Mouse (Mus musculus) ES-Bruce4 (cell line): ENCODE data around the gene Ntn3. TPM values are rescaled to one million over a fixed set of nuclear protein-coding genes. Genes with fewer than 3 reads are reported as not detected.

Source experiments
- H3K27ac ChIP-seq: 2 replicates; pipeline ENCODE4 v1.5.1; 2012; ENCODE audit warnings: low read length, inconsistent platforms; ENCODE audit not compliant: insufficient read depth
- H3K27me3 ChIP-seq: 2 replicates; pipeline ENCODE4 v1.6.1; 2012; ENCODE audit warnings: mild to moderate bottlenecking, low read length, inconsistent platforms; ENCODE audit not compliant: control insufficient read depth, poor library complexity, insufficient read depth, severe bottlenecking
- H3K36me3 ChIP-seq: 2 replicates; pipeline ENCODE4 v1.6.1; 2012; ENCODE audit warnings: inconsistent platforms, mild to moderate bottlenecking, low read length, moderate library complexity; ENCODE audit not compliant: control insufficient read depth, poor library complexity, insufficient read depth, severe bottlenecking
- H3K4me1 ChIP-seq: one replicate; pipeline ENCODE4 v1.8.1; 2011; ENCODE audit warnings: low read length; ENCODE audit not compliant: control insufficient read depth, insufficient read depth
- H3K4me3 ChIP-seq: 2 replicates; pipeline ENCODE4 v1.5.1; 2011; ENCODE audit warnings: low read depth, mild to moderate bottlenecking, low read length
- H3K9ac ChIP-seq: 2 replicates; pipeline ENCODE4 v1.6.1; 2012; ENCODE audit warnings: low read depth, mild to moderate bottlenecking, inconsistent platforms; ENCODE audit not compliant: poor library complexity, severe bottlenecking
- H3K9me3 ChIP-seq: replicated peaks from 2 replicates; pipeline ENCODE4 v1.6.1; 2012; ENCODE audit warnings: mild to moderate bottlenecking, low read length, inconsistent platforms; ENCODE audit not compliant: control insufficient read depth, poor library complexity, insufficient read depth, severe bottlenecking
- CTCF ChIP-seq: IDR thresholded peaks from one replicate; pipeline ENCODE4 v1.8.1; 2011; ENCODE audit warnings: low read depth, low read length
- EP300 ChIP-seq: IDR thresholded peaks from 2 replicates; pipeline ENCODE4 v1.6.1; 2011; ENCODE audit warnings: low read depth, low read length; ENCODE audit not compliant: insufficient read depth
- POLR2A ChIP-seq: IDR thresholded peaks from one replicate; pipeline ENCODE4 v1.8.1; 2011; ENCODE audit warnings: low read length; ENCODE audit not compliant: insufficient read depth
- polyA plus RNA-seq: library from polyadenylated mRNA; stranded (reverse); fragments of >200 nt; gene quantifications from 2 replicates; pipeline ENCODE4 v1.2.4, GENCODE M21; 2011; ENCODE audit warnings: low read depth; ENCODE audit not compliant: missing spikeins, insufficient read depth, insufficient read length

Ntn3 gene
- polyA plus RNA-seq, 1 experiment, result 0.96 TPM

DNA sequence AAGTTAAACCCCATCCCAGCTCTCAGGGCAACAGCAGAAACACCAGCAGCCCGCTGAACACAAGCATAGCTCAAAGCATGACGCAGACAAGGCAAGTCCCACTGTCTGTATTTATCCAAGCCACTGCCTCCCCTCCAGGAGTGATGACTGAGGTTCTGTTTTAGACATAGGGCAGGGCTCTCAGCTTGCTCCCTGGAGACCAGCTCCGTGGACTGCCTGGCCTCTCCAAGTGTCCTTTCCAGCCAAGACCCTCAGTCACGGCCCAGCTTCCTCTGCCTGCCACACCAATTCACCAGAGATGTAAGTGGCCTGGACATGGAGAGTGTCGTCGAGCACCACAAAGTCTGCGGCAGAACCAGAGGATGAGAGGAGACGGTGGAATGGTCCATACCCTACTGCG lies 53.6 kb downstream of the Ntn3 start:
- no peaks in the 10 kb centered on the region for H3K27me3 ChIP-seq

GRCm38 (mm10) chr17:24154463-24154862 lies 54.9 kb downstream of the Ntn3 start:
- no peak overlapping the region for H3K4me3 ChIP-seq
- TF ChIP-seq POLR2A (no peak), EP300 (no peak), CTCF (no peak)
- H3K4me1 ChIP-seq, result no peaks in the 10 kb centered on the region
- H3K27ac ChIP-seq, result no peak overlapping the region
- no peaks in the 10 kb centered on the region for H3K27me3 ChIP-seq
- H3K36me3 ChIP-seq, result no peaks in the 10 kb centered on the region
- H3K9me3 ChIP-seq, result no peaks in the 10 kb centered on the region
- H3K9ac ChIP-seq, result no peak overlapping the region

More for the DNA sequence above, 53.6 kb downstream of the Ntn3 start:
- Histone ChIP-seq H3K9ac (no peak overlapping the region), H3K27ac (no peak overlapping the region), H3K4me3 (no peak overlapping the region), H3K4me1 (no peaks in the 10 kb centered on the region), H3K36me3 (no peaks in the 10 kb centered on the region), H3K9me3 (no peaks in the 10 kb centered on the region)
- TF ChIP-seq CTCF, result no peak
- TF ChIP-seq EP300, result no peak
- no peak for TF ChIP-seq POLR2A

Other genes starting within 250 kb of the Ntn3 start
- gene Prss30, start 229.0 kb downstream of the Ntn3 start, polyA plus RNA-seq, result not detected in 2 replicates
- gene Prss22, start 211.4 kb downstream of the Ntn3 start, polyA plus RNA-seq, result 0.45 TPM in 1 of 2 replicates, not detected in the other
- gene Prss27, start 171.4 kb downstream of the Ntn3 start, polyA plus RNA-seq, result not detected in 2 replicates
- gene Kctd5, start 136.0 kb downstream of the Ntn3 start, polyA plus RNA-seq, result 66.4 and 68.4 TPM in 2 replicates
- 44.7 and 45.0 TPM in 2 replicates for gene Pdpk1, start 58.6 kb downstream of the Ntn3 start, polyA plus RNA-seq
- gene Amdhd2, start 45.8 kb downstream of the Ntn3 start, polyA plus RNA-seq, result 25.3 and 30.4 TPM in 2 replicates
- gene Atp6v0c, start 39.8 kb downstream of the Ntn3 start, polyA plus RNA-seq, result 254 and 307 TPM in 2 replicates
- gene Tbc1d24, start 4.0 kb downstream of the Ntn3 start, polyA plus RNA-seq, result 14.4 and 16.6 TPM in 2 replicates
- gene Tedc2, start 11.3 kb upstream of the Ntn3 start, polyA plus RNA-seq, result 21.0 and 24.5 TPM in 2 replicates
- gene Ccnf, start 42.0 kb upstream of the Ntn3 start, polyA plus RNA-seq, result 133 and 151 TPM in 2 replicates
- gene Abca17, start 141.5 kb upstream of the Ntn3 start, polyA plus RNA-seq, result not detected in 2 replicates
- 15.1 and 15.4 TPM in 2 replicates for gene Abca3, start 142.4 kb upstream of the Ntn3 start, polyA plus RNA-seq
- gene Rnps1, start 205.0 kb upstream of the Ntn3 start, polyA plus RNA-seq, result 323 and 334 TPM in 2 replicates
- gene Eci1, start 217.1 kb upstream of the Ntn3 start, polyA plus RNA-seq, result 46.4 and 46.7 TPM in 2 replicates
- 0.42 and 0.99 TPM in 2 replicates for gene Dnase1l2, start 233.6 kb upstream of the Ntn3 start, polyA plus RNA-seq